Mouse (Mus musculus) lung, postnatal 0 days (tissue): ENCODE results near the gene Taf3.

Source experiments
- CTCF ChIP-seq: IDR thresholded peaks from 2 replicates; pipeline ENCODE4 v1.5.1; 2016; ENCODE audit warnings: antibody characterized with exemption, mild to moderate bottlenecking
- EP300 ChIP-seq: IDR thresholded peaks from 2 replicates; pipeline ENCODE4 v1.6.1; 2016; ENCODE audit warnings: antibody characterized with exemption, mild to moderate bottlenecking, control low read depth

GRCm38 (mm10) chr2:9997535-9997934, 50.9 kb downstream of the Taf3 start:
- no peak for TF ChIP-seq CTCF
- no peak for TF ChIP-seq EP300
